Mouse (Mus musculus): ENCODE data around the gene Hs3st4.

The Hs3st4 gene

GRCm38 (mm10) chr7:124136133-124136532 is 153.5 kb downstream of the Hs3st4 start:
- in situ Hi-C loops (cut with MseI, MboI): loop anchor here (25.0 kb wide), 1 partner anchor 651 kb away; no protein-coding TSS in a partner anchor

- in situ Hi-C loops (cut with MseI, MboI): loop anchor here (25.0 kb wide), 1 partner anchor 646 kb away; no protein-coding TSS in a partner anchor
Measured at GRCm38 (mm10) chr7:124141229-124141628, 158.6 kb downstream of the Hs3st4 start.

GRCm38 (mm10) chr7:124150901-124151300 is 168.2 kb downstream of the Hs3st4 start:
- in situ Hi-C loops (cut with MseI, MboI): no loop called here

GRCm38 (mm10) chr7:124163301-124163700 is 180.6 kb downstream of the Hs3st4 start:
- in situ Hi-C loops (cut with MseI, MboI): no loop called here

- in situ Hi-C loops (cut with MseI, MboI): no loop called here
Measured at GRCm38 (mm10) chr7:124166229-124166628, 183.6 kb downstream of the Hs3st4 start.

- in situ Hi-C loops (cut with MseI, MboI): no loop called here
Measured at GRCm38 (mm10) chr7:124168796-124169195, 186.1 kb downstream of the Hs3st4 start.

GRCm38 (mm10) chr7:124170001-124170400 is 187.3 kb downstream of the Hs3st4 start:
- in situ Hi-C loops (cut with MseI, MboI): no loop called here

GRCm38 (mm10) chr7:124171992-124172391 is 189.3 kb downstream of the Hs3st4 start:
- in situ Hi-C loops (cut with MseI, MboI): no loop called here

GRCm38 (mm10) chr7:124180926-124181325 is 198.3 kb downstream of the Hs3st4 start:
- in situ Hi-C loops (cut with MseI, MboI): no loop called here

GRCm38 (mm10) chr7:124184693-124185092 is 202.0 kb downstream of the Hs3st4 start:
- in situ Hi-C loops (cut with MseI, MboI): no loop called here

- in situ Hi-C loops (cut with MseI, MboI): no loop called here
Measured at GRCm38 (mm10) chr7:124198811-124199570, 216.3 kb downstream of the Hs3st4 start.

- in situ Hi-C loops (cut with MseI, MboI): no loop called here
Measured at GRCm38 (mm10) chr7:124216921-124217320, 234.3 kb downstream of the Hs3st4 start.

GRCm38 (mm10) chr7:124220556-124220955 is 237.9 kb downstream of the Hs3st4 start:
- in situ Hi-C loops (cut with MseI, MboI): no loop called here

- in situ Hi-C loops (cut with MseI, MboI): no loop called here
Measured at GRCm38 (mm10) chr7:124237896-124238670, 255.4 kb downstream of the Hs3st4 start.

GRCm38 (mm10) chr7:124239903-124240647 is 257.4 kb downstream of the Hs3st4 start:
- in situ Hi-C loops (cut with MseI, MboI): no loop called here

GRCm38 (mm10) chr7:124249838-124250237 is 267.2 kb downstream of the Hs3st4 start:
- in situ Hi-C loops (cut with MseI, MboI): no loop called here

GRCm38 (mm10) chr7:124250566-124250965 is 267.9 kb downstream of the Hs3st4 start:
- in situ Hi-C loops (cut with MseI, MboI): no loop called here

GRCm38 (mm10) chr7:124258419-124258818 is 275.8 kb downstream of the Hs3st4 start:
- in situ Hi-C loops (cut with MseI, MboI): no loop called here

- in situ Hi-C loops (cut with MseI, MboI): no loop called here
Measured at GRCm38 (mm10) chr7:124270734-124271133, 288.1 kb downstream of the Hs3st4 start.

- in situ Hi-C loops (cut with MseI, MboI): no loop called here
Measured at GRCm38 (mm10) chr7:124289873-124290272, 307.2 kb downstream of the Hs3st4 start.

- in situ Hi-C loops (cut with MseI, MboI): no loop called here
Measured at GRCm38 (mm10) chr7:124319451-124319850, 336.8 kb downstream of the Hs3st4 start.

- in situ Hi-C loops (cut with MseI, MboI): no loop called here
Measured at GRCm38 (mm10) chr7:124335635-124336034, 353.0 kb downstream of the Hs3st4 start.

Measured in mouse trophoblast stem cell (cell line).